Comparison of ENCODE assay signal across 29 mouse cellular contexts in the genomic region with DNA sequence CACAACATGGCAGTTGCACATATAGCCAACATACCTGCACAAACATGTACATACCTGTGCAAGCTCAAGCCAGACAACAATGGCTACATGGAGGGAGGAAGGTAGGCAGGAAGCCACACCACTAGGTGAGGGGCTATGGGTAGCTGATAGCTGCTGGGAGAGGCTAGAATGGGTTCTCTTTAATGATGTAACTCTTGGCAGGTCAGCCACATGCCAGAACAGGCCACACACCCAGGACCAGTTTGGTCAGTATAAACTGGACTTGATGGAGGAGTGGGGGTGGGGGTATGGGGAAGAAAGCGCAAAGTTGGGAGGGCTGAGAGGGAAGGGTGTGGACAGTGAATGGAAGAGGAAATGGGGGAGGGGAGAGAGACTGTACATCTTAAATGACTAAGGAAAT. TPM values are rescaled to one million over a fixed set of nuclear protein-coding genes. Genes with fewer than 3 reads are reported as not detected.
DNase-seq lines count a peak whose midpoint lies in the region; ATAC-seq and TF ChIP-seq lines count a peak whose summit lies in the region.
"Had no signal": no experiment of that assay in that cellular context is flagged by ENCODE, and none has a peak within 500 bp of the region (broad histone marks: within the 10 kb centered on the region; RNA-seq: fewer than 3 reads in every experiment).

No protein-coding gene starts in this region.

- no peak overlapping the region for H3K4me3 ChIP-seq in heart, embryonic 15.5 days
- no peak overlapping the region for H3K4me3 ChIP-seq in stomach, embryonic 16.5 days (replicated peaks; ENCODE audit: low read length)
- no peak overlapping the region for H3K4me3 ChIP-seq in hindbrain, postnatal 0 days (ENCODE audit: low read length)
- H3K4me3 ChIP-seq: heart, embryonic 12.5 days; liver, embryonic 12.5 days; lung, embryonic 15.5 days; megakaryocyte, embryonic 14.5 days; midbrain, embryonic 12.5 days; myocyte; neural tube, embryonic 12.5 days had no signal

- H3K9ac ChIP-seq in heart, embryonic 15.5 days = no peak overlapping the region
- no peak overlapping the region for H3K9ac ChIP-seq in stomach, embryonic 16.5 days (ENCODE audit: low read length)
- no peak overlapping the region for H3K9ac ChIP-seq in hindbrain, postnatal 0 days (replicated peaks; ENCODE audit: low read length)
- H3K9ac ChIP-seq: heart, embryonic 12.5 days; liver, embryonic 12.5 days; lung, embryonic 15.5 days; midbrain, embryonic 12.5 days; neural tube, embryonic 12.5 days had no signal

- no peak for TF ChIP-seq CTCF in hindbrain, postnatal 0 days (IDR thresholded peaks at IDR 0.05; ENCODE audit: low read depth)

- ATAC-seq in heart, embryonic 15.5 days (replicated peaks; ENCODE audit: insufficient number of reproducible peaks, insufficient read depth, low FRiP score, low read depth) = 0 out of 2 replicates have a peak, but pooled peaks have one; percentile 35
- ATAC-seq in stomach, embryonic 16.5 days (ENCODE audit: insufficient read depth, low FRiP score) = peak; percentile 60
- no peak for ATAC-seq in hindbrain, postnatal 0 days
- ATAC-seq: forebrain, embryonic 14.5 days; liver, embryonic 12.5 days; Patski had no signal

- H3K36me3 ChIP-seq in heart, embryonic 15.5 days = no peaks in the 10 kb centered on the region
- H3K36me3 ChIP-seq in stomach, embryonic 16.5 days (ENCODE audit: control insufficient read depth, insufficient read depth, low read length) = no peaks in the 10 kb centered on the region
- no peaks in the 10 kb centered on the region for H3K36me3 ChIP-seq in hindbrain, postnatal 0 days (ENCODE audit: insufficient read depth, low read length)
- H3K36me3 ChIP-seq: liver, embryonic 12.5 days; lung, embryonic 15.5 days; midbrain, embryonic 12.5 days; neural tube, embryonic 12.5 days had no signal

- WGBS in heart, embryonic 15.5 days = 59% methylated on average over 1 of the region's 1 CpGs
- WGBS in stomach, embryonic 16.5 days = 33% methylated on average over 1 of the region's 1 CpGs
- 93% methylated on average over 1 of the region's 1 CpGs for WGBS in hindbrain, postnatal 0 days

- no peak overlapping the region for H3K4me2 ChIP-seq in heart, embryonic 15.5 days
- no peak overlapping the region for H3K4me2 ChIP-seq in stomach, embryonic 16.5 days (ENCODE audit: low read depth, low read length)
- H3K4me2 ChIP-seq in hindbrain, postnatal 0 days (ENCODE audit: low read depth, low read length) = no peak overlapping the region
- H3K4me2 ChIP-seq: heart, embryonic 12.5 days; liver, embryonic 12.5 days; lung, embryonic 15.5 days; midbrain, embryonic 12.5 days; neural tube, embryonic 12.5 days had no signal

- no peaks in the 10 kb centered on the region for H3K27me3 ChIP-seq in heart, embryonic 15.5 days
- H3K27me3 ChIP-seq in stomach, embryonic 16.5 days (ENCODE audit: control insufficient read depth, insufficient read depth, low read length) = no peaks in the 10 kb centered on the region
- no peaks in the 10 kb centered on the region for H3K27me3 ChIP-seq in hindbrain, postnatal 0 days (ENCODE audit: insufficient read depth, low read length)
- H3K27me3 ChIP-seq: heart, embryonic 12.5 days; liver, embryonic 12.5 days; lung, embryonic 15.5 days; midbrain, embryonic 12.5 days; neural tube, embryonic 12.5 days; Patski had no signal

- peaks cover 28% of the 10 kb centered on the region for H3K4me1 ChIP-seq in heart, embryonic 15.5 days (replicated peaks)
- peaks cover 37% of the 10 kb centered on the region for H3K4me1 ChIP-seq in stomach, embryonic 16.5 days (ENCODE audit: control insufficient read depth, insufficient read depth, low read length)
- H3K4me1 ChIP-seq in hindbrain, postnatal 0 days (ENCODE audit: insufficient read depth, low read length) = no peaks in the 10 kb centered on the region
- H3K4me1 ChIP-seq: megakaryocyte, embryonic 14.5 days had no signal

- DNase-seq in heart, adult 8-10 months (ENCODE audit: low spot score) = no peak
- DNase-seq in lung, adult 18-20 months = peak; percentile 47 to 72
- no peak for DNase-seq in lung, postnatal 14 days
- DNase-seq in lung, postnatal 25 days (ENCODE audit: low spot score) = peak; percentile 50
- DNase-seq in hindbrain, postnatal 0 days (ENCODE audit: low spot score) = no peak
- DNase-seq: adrenal gland, postnatal 10 days; cerebellum, adult 8-10 months; cerebellum, postnatal 25 days; gastrocnemius, postnatal 14 days; heart, postnatal 14 days; kidney, adult 11 months; layer of hippocampus, postnatal 36 days; left cerebral cortex, postnatal 4 days; right cerebral cortex, adult 18-20 months; right cerebral cortex, postnatal 4 days; thymus, postnatal 14 days had no signal

- H3K27ac ChIP-seq in heart, embryonic 15.5 days = no peak overlapping the region
- H3K27ac ChIP-seq in stomach, embryonic 16.5 days (ENCODE audit: low read length) = no peak overlapping the region
- H3K27ac ChIP-seq in hindbrain, postnatal 0 days = no peak overlapping the region
- H3K27ac ChIP-seq: liver, embryonic 12.5 days; lung, embryonic 15.5 days; midbrain, embryonic 12.5 days; neural tube, embryonic 12.5 days had no signal

- H3K9me3 ChIP-seq in heart, embryonic 15.5 days (replicated peaks) = no peaks in the 10 kb centered on the region
- H3K9me3 ChIP-seq in stomach, embryonic 16.5 days (replicated peaks; ENCODE audit: control insufficient read depth, low read length) = no peaks in the 10 kb centered on the region
- H3K9me3 ChIP-seq in hindbrain, postnatal 0 days (ENCODE audit: low read length) = no peaks in the 10 kb centered on the region
- H3K9me3 ChIP-seq: heart, embryonic 12.5 days; liver, embryonic 12.5 days; lung, embryonic 15.5 days; midbrain, embryonic 12.5 days; neural tube, embryonic 12.5 days had no signal

RNA-seq across cellular contexts. Expression of gene Parva, which starts 53.7 kb away (rescaled TPM):
- 74.6 and 83.2 TPM in 2 replicates for polyA plus RNA-seq in heart, embryonic 15.5 days (2015; fragmentation: Nextera tagmentation; extraction: Ambion mirVana)
- total RNA-seq in heart, adult 8-10 months (2022) = 10 to 100 TPM; 42.6 to 46.1 (median 44.5) TPM
- polyA plus RNA-seq in stomach, embryonic 16.5 days (2015; fragmentation: Nextera tagmentation; extraction: Ambion mirVana) = 132 and 141 TPM in 2 replicates
- 34.0 and 35.9 TPM in 2 replicates for total RNA-seq in hindbrain, postnatal 0 days (2014; rRNA removed)
- polyA plus RNA-seq in hindbrain, postnatal 0 days (2015; fragmentation: Nextera tagmentation; extraction: Ambion mirVana) = 26.3 and 28.8 TPM in 2 replicates
- total RNA-seq: granulocyte monocyte progenitor cell, adult 5-6 weeks; MEL had no signal

Comparison
In these comparisons a context has a peak if more than half of its experiments do, and no peak if none do; other contexts are left out.
1. DNase-seq: peak in lung, adult 18-20 months (2 of 2) and lung, postnatal 25 days (single experiment); none in heart, adult 8-10 months (single experiment), lung, postnatal 14 days (single experiment) and hindbrain, postnatal 0 days (single experiment).